Mouse (Mus musculus) E14TG2a.4 (cell line): ENCODE measurements at regions not wholly inside any gene's neighbourhood (a gene's known extent, or its start where the extent isn't known, plus 50 kb on each side); places are given as distances from the start of the nearest gene placed in this dataset.

ENCODE experiments used
- CTCF ChIP-seq: conservative IDR thresholded peaks from 2 replicates; pipeline ENCODE4 v1.5.1; 2014; ENCODE audit warnings: low read length
- NANOG ChIP-seq: IDR thresholded peaks from 2 replicates; pipeline ENCODE4 v1.6.1; 2014; ENCODE audit warnings: borderline replicate concordance, low read length, mixed read lengths

DNA sequence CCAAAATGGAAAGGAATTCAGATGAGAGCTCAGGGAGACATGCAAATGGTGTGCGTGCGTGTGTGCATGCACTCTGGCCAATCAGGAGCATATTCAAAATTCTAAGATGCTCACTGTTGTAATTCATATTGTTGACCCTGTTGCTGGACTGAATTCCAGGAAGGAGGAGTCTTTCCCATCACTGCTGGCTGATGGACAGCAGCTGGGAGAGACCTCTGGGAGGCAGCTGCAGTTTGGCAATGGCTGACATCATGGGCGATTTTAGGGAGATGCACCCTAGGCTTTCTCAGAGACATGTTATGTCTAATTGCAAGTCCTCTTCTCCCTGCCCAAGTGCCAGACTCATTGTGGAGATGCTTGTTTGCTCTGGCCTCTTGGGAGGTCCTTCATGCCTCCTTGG, 220.6 kb upstream of the Myocd start:
- TF ChIP-seq CTCF, result no peak
- no peak for TF ChIP-seq NANOG
